Mouse (Mus musculus): ENCODE data around the gene Arsb. TPM values are rescaled to one million over a fixed set of nuclear protein-coding genes. Genes with fewer than 3 reads are reported as not detected.

The Arsb gene
- total RNA-seq, 2 experiments from 2014 or later, result 3.3 to 16.0 TPM

- no peak for ATAC-seq (replicated peaks; ENCODE audit: low FRiP score, low TSS enrichment, poor library complexity, severe bottlenecking)
These were observed 67.2 kb downstream of the Arsb start for GRCm38 (mm10) chr13:93838431-93839136.

GRCm38 (mm10) chr13:93839137-93839630, 67.8 kb downstream of the Arsb start:
- ATAC-seq (replicated peaks; ENCODE audit: low FRiP score, low TSS enrichment, poor library complexity, severe bottlenecking), result no peak

GRCm38 (mm10) chr13:93839721-93840120, 68.3 kb downstream of the Arsb start:
- ATAC-seq (replicated peaks; ENCODE audit: low FRiP score, low TSS enrichment, poor library complexity, severe bottlenecking), result no peak

GRCm38 (mm10) chr13:93840146-93840545, 68.7 kb downstream of the Arsb start:
- no peak for ATAC-seq (replicated peaks; ENCODE audit: low FRiP score, low TSS enrichment, poor library complexity, severe bottlenecking)

- ATAC-seq (replicated peaks; ENCODE audit: low FRiP score, low TSS enrichment, poor library complexity, severe bottlenecking), result no peak
These were observed 75.5 kb downstream of the Arsb start for GRCm38 (mm10) chr13:93846831-93847518.

GRCm38 (mm10) chr13:93847614-93848013, 76.2 kb downstream of the Arsb start:
- ATAC-seq (replicated peaks; ENCODE audit: low FRiP score, low TSS enrichment, poor library complexity, severe bottlenecking), result no peak

GRCm38 (mm10) chr13:93848615-93849014, 77.2 kb downstream of the Arsb start:
- no peak for ATAC-seq (replicated peaks; ENCODE audit: low FRiP score, low TSS enrichment, poor library complexity, severe bottlenecking)

GRCm38 (mm10) chr13:93849751-93850355, 78.4 kb downstream of the Arsb start:
- ATAC-seq (replicated peaks; ENCODE audit: low FRiP score, low TSS enrichment, poor library complexity, severe bottlenecking), result no peak

GRCm38 (mm10) chr13:93850674-93851073, 79.2 kb downstream of the Arsb start:
- no peak for ATAC-seq (replicated peaks; ENCODE audit: low FRiP score, low TSS enrichment, poor library complexity, severe bottlenecking)

- no peak for ATAC-seq (replicated peaks; ENCODE audit: low FRiP score, low TSS enrichment, poor library complexity, severe bottlenecking)
These were observed 81.1 kb downstream of the Arsb start for GRCm38 (mm10) chr13:93852419-93853138.

GRCm38 (mm10) chr13:93853767-93854166, 82.3 kb downstream of the Arsb start:
- ATAC-seq (replicated peaks; ENCODE audit: low FRiP score, low TSS enrichment, poor library complexity, severe bottlenecking), result no peak

- no peak for ATAC-seq (replicated peaks; ENCODE audit: low FRiP score, low TSS enrichment, poor library complexity, severe bottlenecking)
These were observed 82.9 kb downstream of the Arsb start for GRCm38 (mm10) chr13:93854325-93854724.

- ATAC-seq (replicated peaks; ENCODE audit: low FRiP score, low TSS enrichment, poor library complexity, severe bottlenecking), result no peak
These were observed 83.6 kb downstream of the Arsb start for GRCm38 (mm10) chr13:93854966-93855562.

- 0 out of 2 replicates have a peak, but pooled peaks have one; percentile 37 for ATAC-seq (replicated peaks; ENCODE audit: low FRiP score, low TSS enrichment, poor library complexity, severe bottlenecking)
These were observed 84.3 kb downstream of the Arsb start for GRCm38 (mm10) chr13:93855701-93856183.

GRCm38 (mm10) chr13:93861211-93861610, 89.8 kb downstream of the Arsb start:
- ATAC-seq (replicated peaks; ENCODE audit: low FRiP score, low TSS enrichment, poor library complexity, severe bottlenecking), result peak; percentile 68

GRCm38 (mm10) chr13:93864066-93864740, 92.8 kb downstream of the Arsb start:
- peak; percentile 42 for ATAC-seq (replicated peaks; ENCODE audit: low FRiP score, low TSS enrichment, poor library complexity, severe bottlenecking)

- ATAC-seq (replicated peaks; ENCODE audit: low FRiP score, low TSS enrichment, poor library complexity, severe bottlenecking), result no peak
These were observed 95.2 kb downstream of the Arsb start for GRCm38 (mm10) chr13:93866638-93867037.

- ATAC-seq (replicated peaks; ENCODE audit: low FRiP score, low TSS enrichment, poor library complexity, severe bottlenecking), result no peak
These were observed 100.3 kb downstream of the Arsb start for GRCm38 (mm10) chr13:93871681-93872080.

GRCm38 (mm10) chr13:93872591-93872990, 101.2 kb downstream of the Arsb start:
- no peak for ATAC-seq (replicated peaks; ENCODE audit: low FRiP score, low TSS enrichment, poor library complexity, severe bottlenecking)

Data from megakaryocyte-erythroid progenitor cell, adult 5-6 weeks (primary cell).